Mouse (Mus musculus): ENCODE results near the gene Poglut1.

DNA sequence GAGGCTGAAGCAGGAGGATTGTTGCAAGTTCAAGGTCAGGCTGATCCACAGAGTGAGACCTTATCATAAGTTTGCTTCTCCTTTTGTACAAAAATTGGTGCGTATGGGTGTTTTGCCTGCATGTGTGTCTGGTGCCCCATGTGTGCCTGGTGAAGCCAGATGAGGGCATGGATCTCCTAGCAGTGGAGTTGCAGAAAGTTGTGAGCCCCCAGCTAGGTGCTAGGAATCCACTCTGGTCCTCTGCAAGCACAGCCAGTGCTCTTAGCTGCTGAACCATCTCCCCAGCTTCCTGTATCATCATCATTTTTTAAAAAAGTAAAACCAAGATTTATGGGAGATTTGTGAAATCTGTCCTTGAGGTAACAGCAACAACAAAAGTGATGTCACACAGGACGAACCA lies 46.6 kb upstream of the Poglut1 start:
- TF ChIP-seq GATA1 (IDR thresholded peaks at IDR 0.05; ENCODE audit: low read length) = no peak
- TF ChIP-seq TAL1 (IDR thresholded peaks at IDR 0.05; ENCODE audit: low read length) = no peak
